Mouse (Mus musculus): ENCODE measurements around the gene Hs3st6. TPM values are rescaled to one million over a fixed set of nuclear protein-coding genes. Genes with fewer than 3 reads are reported as not detected.

Hs3st6 gene
- polyA plus RNA-seq, 1 experiment from 2014 or later = 0.37 TPM

DNA sequence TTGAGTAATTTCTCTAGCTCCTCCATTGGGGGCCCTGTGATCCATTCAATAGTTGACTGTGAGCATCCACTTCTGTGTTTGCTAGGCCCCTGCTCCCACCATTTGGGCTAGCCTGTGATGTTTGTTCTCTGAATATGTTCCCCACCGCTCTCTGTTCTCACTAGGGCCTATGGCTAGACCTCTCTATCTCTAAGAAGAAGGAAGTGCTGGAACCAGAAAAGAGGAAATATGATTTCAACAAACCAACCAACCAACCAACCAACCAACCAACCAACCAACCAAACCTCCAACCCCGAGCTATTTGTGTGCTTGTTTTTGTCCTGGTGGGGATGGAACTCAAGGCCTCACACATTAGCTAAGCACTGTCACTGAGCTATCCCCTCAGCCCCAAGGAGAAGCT, 28.0 kb downstream of the Hs3st6 start:
- Histone ChIP-seq H3K27ac (replicated peaks) (no peak overlapping the region), H3K4me3 (replicated peaks) (no peak overlapping the region)
- WGBS = 96% methylated on average over 2 of the region's 2 CpGs

GRCm38 (mm10) chr17:24792190-24792589, 39.4 kb downstream of the Hs3st6 start:
- no peaks in the 10 kb centered on the region for H3K4me1 ChIP-seq
- H3K4me2 ChIP-seq = no peak overlapping the region
- no peaks in the 10 kb centered on the region for H3K9me3 ChIP-seq (replicated peaks)
- no peaks in the 10 kb centered on the region for H3K36me3 ChIP-seq
- H3K4me3 ChIP-seq (replicated peaks) = no peak overlapping the region
- WGBS = 68% methylated on average over 8 of the region's 8 CpGs
- no peak overlapping the region for H3K27ac ChIP-seq (replicated peaks)
- H3K27me3 ChIP-seq (replicated peaks) = no peaks in the 10 kb centered on the region
- no peak overlapping the region for H3K9ac ChIP-seq (replicated peaks)
- ATAC-seq (ENCODE audit: low FRiP score) = no peak

More for the DNA sequence above, 28.0 kb downstream of the Hs3st6 start:
- Histone ChIP-seq H3K4me2 (no peak overlapping the region), H3K36me3 (no peaks in the 10 kb centered on the region), H3K9me3 (replicated peaks) (no peaks in the 10 kb centered on the region), H3K27me3 (replicated peaks) (no peaks in the 10 kb centered on the region), H3K9ac (replicated peaks) (no peak overlapping the region), H3K4me1 (no peaks in the 10 kb centered on the region)
- ATAC-seq (ENCODE audit: low FRiP score) = no peak

DNA sequence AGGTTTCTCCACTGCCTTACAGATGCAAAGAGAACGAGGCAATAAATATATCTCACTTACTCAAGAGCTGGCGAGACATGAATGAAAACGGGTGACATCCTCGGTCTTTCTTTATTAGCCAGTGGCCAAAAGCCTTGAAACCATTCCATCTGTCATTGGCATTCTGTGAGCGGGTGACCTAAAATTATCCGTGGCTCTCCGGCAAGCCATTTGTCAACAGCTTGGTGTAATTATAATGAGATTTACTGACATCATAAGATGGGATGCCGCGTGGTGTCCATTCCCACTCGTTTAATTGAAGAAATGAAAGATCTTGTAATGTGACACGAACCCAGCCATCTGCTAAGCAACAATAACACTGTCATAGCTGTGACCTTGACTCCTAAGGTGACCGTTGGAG, 42.0 kb downstream of the Hs3st6 start:
- no peaks in the 10 kb centered on the region for H3K4me1 ChIP-seq
- no peaks in the 10 kb centered on the region for H3K36me3 ChIP-seq
- no peak overlapping the region for H3K4me2 ChIP-seq
- no peak overlapping the region for H3K9ac ChIP-seq (replicated peaks)
- H3K27me3 ChIP-seq (replicated peaks) = no peaks in the 10 kb centered on the region
- no peak overlapping the region for H3K4me3 ChIP-seq (replicated peaks)
- 57% methylated on average over 12 of the region's 12 CpGs for WGBS
- H3K9me3 ChIP-seq (replicated peaks) = no peaks in the 10 kb centered on the region
- ATAC-seq (ENCODE audit: low FRiP score) = no peak
- H3K27ac ChIP-seq (replicated peaks) = no peak overlapping the region

GRCm38 (mm10) chr17:24796969-24797368, 44.2 kb downstream of the Hs3st6 start:
- no peak overlapping the region for H3K4me3 ChIP-seq (replicated peaks)
- no peak for ATAC-seq (ENCODE audit: low FRiP score)
- WGBS = 77% methylated on average over 3 of the region's 3 CpGs
- no peaks in the 10 kb centered on the region for H3K27me3 ChIP-seq (replicated peaks)
- no peaks in the 10 kb centered on the region for H3K36me3 ChIP-seq
- H3K27ac ChIP-seq (replicated peaks) = no peak overlapping the region
- H3K4me1 ChIP-seq = no peaks in the 10 kb centered on the region
- H3K9ac ChIP-seq (replicated peaks) = no peak overlapping the region
- no peaks in the 10 kb centered on the region for H3K9me3 ChIP-seq (replicated peaks)
- no peak overlapping the region for H3K4me2 ChIP-seq

DNA sequence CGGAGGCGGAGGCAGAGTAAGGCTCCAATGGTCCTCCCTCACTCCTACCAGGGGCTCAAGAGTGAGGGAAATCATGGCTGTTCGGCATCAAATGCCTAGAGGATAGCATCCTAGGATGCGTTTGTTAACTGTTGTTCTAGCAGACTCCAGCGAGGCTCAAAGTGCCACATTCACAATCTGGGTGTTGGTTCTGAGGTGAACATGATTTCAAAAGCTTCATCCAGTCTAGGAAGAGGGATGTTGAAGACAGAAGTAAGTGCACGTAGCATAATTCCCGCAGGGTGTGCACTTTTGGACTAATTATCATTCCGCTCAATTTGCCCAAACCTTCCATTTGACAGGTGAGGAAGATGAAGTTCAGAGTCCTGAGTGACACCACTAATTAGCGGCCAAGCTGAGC, 45.4 kb downstream of the Hs3st6 start:
- Histone ChIP-seq H3K4me2 (no peak overlapping the region), H3K4me1 (no peaks in the 10 kb centered on the region), H3K4me3 (replicated peaks) (no peak overlapping the region), H3K9me3 (replicated peaks) (no peaks in the 10 kb centered on the region), H3K36me3 (no peaks in the 10 kb centered on the region), H3K9ac (replicated peaks) (no peak overlapping the region), H3K27ac (replicated peaks) (no peak overlapping the region), H3K27me3 (replicated peaks) (peaks cover 5% of the 10 kb centered on the region; the same call in 1 of the 2 replicates)
- WGBS = 60% methylated on average over 9 of the region's 9 CpGs
- no peak for ATAC-seq (ENCODE audit: low FRiP score)

- peaks cover 8% of the 10 kb centered on the region for H3K4me1 ChIP-seq
- H3K9me3 ChIP-seq (replicated peaks) = no peaks in the 10 kb centered on the region
- 93% methylated on average over 4 of the region's 4 CpGs for WGBS
- H3K4me2 ChIP-seq = no peak overlapping the region
- no peak for ATAC-seq (ENCODE audit: low FRiP score)
- no peak overlapping the region for H3K27ac ChIP-seq (replicated peaks)
- no peak overlapping the region for H3K4me3 ChIP-seq (replicated peaks)
- H3K9ac ChIP-seq (replicated peaks) = no peak overlapping the region
- H3K27me3 ChIP-seq (replicated peaks) = peaks cover 18% of the 10 kb centered on the region; the same call in 1 of the 2 replicates
- no peaks in the 10 kb centered on the region for H3K36me3 ChIP-seq
Observed at GRCm38 (mm10) chr17:24799476-24799875, 46.7 kb downstream of the Hs3st6 start.

DNA sequence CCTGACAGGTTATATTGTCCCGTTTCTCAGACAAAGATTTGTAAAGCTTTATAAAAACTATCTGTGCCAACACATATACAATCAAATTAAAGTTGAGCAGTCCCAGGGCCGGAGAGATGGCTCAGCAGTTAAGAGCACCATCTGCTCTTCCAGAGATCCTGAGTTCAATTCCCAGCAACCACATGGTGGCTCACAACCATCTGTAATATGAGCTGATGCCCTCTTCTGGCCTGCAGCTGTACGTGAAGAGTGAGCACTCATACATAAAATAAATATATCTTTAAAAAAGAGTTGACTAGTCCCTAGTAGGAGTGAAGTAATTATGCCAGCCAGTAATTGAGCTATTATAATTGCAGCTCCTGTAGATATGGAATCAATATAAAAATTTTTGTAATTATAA, 47.7 kb downstream of the Hs3st6 start:
- H3K27ac ChIP-seq (replicated peaks) = no peak overlapping the region
- H3K9me3 ChIP-seq (replicated peaks) = no peaks in the 10 kb centered on the region
- no peak overlapping the region for H3K4me3 ChIP-seq (replicated peaks)
- WGBS = 57% methylated on average over 3 of the region's 3 CpGs
- no peak overlapping the region for H3K4me2 ChIP-seq
- no peaks in the 10 kb centered on the region for H3K36me3 ChIP-seq
- no peak overlapping the region for H3K9ac ChIP-seq (replicated peaks)
- peaks cover 27% of the 10 kb centered on the region for H3K27me3 ChIP-seq (replicated peaks)
- no peak for ATAC-seq (ENCODE audit: low FRiP score)
- peaks cover 11% of the 10 kb centered on the region for H3K4me1 ChIP-seq

GRCm38 (mm10) chr17:24803952-24804951, 51.5 kb downstream of the Hs3st6 start, which contains the start of gene Meiob:
Meiob (plus strand) TSS chr17:24804289.
- peak; percentile 70 for ATAC-seq (ENCODE audit: low FRiP score)
- H3K4me2 ChIP-seq = peak within 1 kb of the TSS; percentile 86
- H3K4me3 ChIP-seq (replicated peaks) = peak within 1 kb of the TSS; percentile 58
- no peaks in the 10 kb centered on the region for H3K9me3 ChIP-seq (replicated peaks)
- no peaks in the 10 kb centered on the region for H3K36me3 ChIP-seq
- WGBS = under 1% methylated on average over 71 of the region's 71 CpGs
- peaks cover 11% of the 10 kb centered on the region for H3K4me1 ChIP-seq
- no peak within 1 kb of the TSS for H3K27ac ChIP-seq (replicated peaks)
- peak within 1 kb of the TSS; percentile 60 for H3K9ac ChIP-seq (replicated peaks)
- H3K27me3 ChIP-seq (replicated peaks) = peaks cover 54% of the 10 kb centered on the region

Other genes with a start within 250 kb of the Hs3st6 start
- 83.2 and 89.4 TPM in 2 replicates for gene Traf7, start 225.1 kb upstream of the Hs3st6 start, polyA plus RNA-seq (2015; fragmentation: Nextera tagmentation; extraction: Ambion mirVana)
- 6.1 and 9.1 TPM in 2 replicates for gene Rab26, start 218.8 kb upstream of the Hs3st6 start, polyA plus RNA-seq (2015; fragmentation: Nextera tagmentation; extraction: Ambion mirVana)
- gene Pkd1, start 203.2 kb upstream of the Hs3st6 start, polyA plus RNA-seq (2015; fragmentation: Nextera tagmentation; extraction: Ambion mirVana) = 31.2 and 31.7 TPM in 2 replicates
- gene Tsc2, start 120.4 kb upstream of the Hs3st6 start, polyA plus RNA-seq (2015; fragmentation: Nextera tagmentation; extraction: Ambion mirVana) = 60.6 and 68.8 TPM in 2 replicates
- 8.3 and 10.0 TPM in 2 replicates for gene Nthl1, start 120.3 kb upstream of the Hs3st6 start, polyA plus RNA-seq (2015; fragmentation: Nextera tagmentation; extraction: Ambion mirVana)
- 60.2 and 65.7 TPM in 2 replicates for gene Slc9a3r2, start 102.7 kb upstream of the Hs3st6 start, polyA plus RNA-seq (2015; fragmentation: Nextera tagmentation; extraction: Ambion mirVana)
- 0.42 and 0.51 TPM in 2 replicates for gene Npw, start 94.5 kb upstream of the Hs3st6 start, polyA plus RNA-seq (2015; fragmentation: Nextera tagmentation; extraction: Ambion mirVana)
- 19.2 and 20.5 TPM in 2 replicates for gene Zfp598, start 83.3 kb upstream of the Hs3st6 start, polyA plus RNA-seq (2015; fragmentation: Nextera tagmentation; extraction: Ambion mirVana)
- 214 and 242 TPM in 2 replicates for gene Syngr3, start 63.0 kb upstream of the Hs3st6 start, polyA plus RNA-seq (2015; fragmentation: Nextera tagmentation; extraction: Ambion mirVana)
- gene Gfer, start 56.8 kb upstream of the Hs3st6 start, polyA plus RNA-seq (2015; fragmentation: Nextera tagmentation; extraction: Ambion mirVana) = 36.5 and 37.9 TPM in 2 replicates
- 1.9 and 3.9 TPM in 2 replicates for gene Noxo1, start 56.8 kb upstream of the Hs3st6 start, polyA plus RNA-seq (2015; fragmentation: Nextera tagmentation; extraction: Ambion mirVana)
- gene Tbl3, start 45.3 kb upstream of the Hs3st6 start, polyA plus RNA-seq (2015; fragmentation: Nextera tagmentation; extraction: Ambion mirVana) = 55.6 and 66.5 TPM in 2 replicates
- gene Rnf151, start 34.9 kb upstream of the Hs3st6 start, polyA plus RNA-seq (2015; fragmentation: Nextera tagmentation; extraction: Ambion mirVana) = 0.15 TPM in 1 of 2 replicates, not detected in the other
- 729 and 914 TPM in 2 replicates for gene Rps2, start 34.9 kb upstream of the Hs3st6 start, polyA plus RNA-seq (2015; fragmentation: Nextera tagmentation; extraction: Ambion mirVana)
- 302 and 304 TPM in 2 replicates for gene Ndufb10, start 28.5 kb upstream of the Hs3st6 start, polyA plus RNA-seq (2015; fragmentation: Nextera tagmentation; extraction: Ambion mirVana)
- 0.10 and 0.19 TPM in 2 replicates for gene Rpl3l, start 25.2 kb upstream of the Hs3st6 start, polyA plus RNA-seq (2015; fragmentation: Nextera tagmentation; extraction: Ambion mirVana)
- gene Msrb1, start 16.3 kb upstream of the Hs3st6 start, polyA plus RNA-seq (2015; fragmentation: Nextera tagmentation; extraction: Ambion mirVana) = 23.2 and 24.4 TPM in 2 replicates
- not detected in 2 replicates for gene Meiob, start 51.3 kb downstream of the Hs3st6 start, polyA plus RNA-seq (2015; fragmentation: Nextera tagmentation; extraction: Ambion mirVana)
- 74.7 and 78.9 TPM in 2 replicates for gene Hagh, start 87.2 kb downstream of the Hs3st6 start, polyA plus RNA-seq (2015; fragmentation: Nextera tagmentation; extraction: Ambion mirVana)
- gene Fahd1, start 97.4 kb downstream of the Hs3st6 start, polyA plus RNA-seq (2015; fragmentation: Nextera tagmentation; extraction: Ambion mirVana) = 26.0 and 26.4 TPM in 2 replicates
- gene Igfals, start 113.0 kb downstream of the Hs3st6 start, polyA plus RNA-seq (2015; fragmentation: Nextera tagmentation; extraction: Ambion mirVana) = 0.06 and 0.78 TPM in 2 replicates
- 63.2 and 68.9 TPM in 2 replicates for gene Nubp2, start 133.4 kb downstream of the Hs3st6 start, polyA plus RNA-seq (2015; fragmentation: Nextera tagmentation; extraction: Ambion mirVana)
- 77.6 and 84.2 TPM in 2 replicates for gene Spsb3, start 133.7 kb downstream of the Hs3st6 start, polyA plus RNA-seq (2015; fragmentation: Nextera tagmentation; extraction: Ambion mirVana)
- gene Eme2, start 142.1 kb downstream of the Hs3st6 start, polyA plus RNA-seq (2015; fragmentation: Nextera tagmentation; extraction: Ambion mirVana) = 27.9 and 31.3 TPM in 2 replicates
- gene Mrps34, start 142.1 kb downstream of the Hs3st6 start, polyA plus RNA-seq (2015; fragmentation: Nextera tagmentation; extraction: Ambion mirVana) = 89.0 and 89.5 TPM in 2 replicates
- 92.9 and 105 TPM in 2 replicates for gene Nme3, start 143.5 kb downstream of the Hs3st6 start, polyA plus RNA-seq (2015; fragmentation: Nextera tagmentation; extraction: Ambion mirVana)
- 82.3 and 87.2 TPM in 2 replicates for gene Mapk8ip3, start 184.0 kb downstream of the Hs3st6 start, polyA plus RNA-seq (2015; fragmentation: Nextera tagmentation; extraction: Ambion mirVana)
- gene Jpt2, start 207.7 kb downstream of the Hs3st6 start, polyA plus RNA-seq (2015; fragmentation: Nextera tagmentation; extraction: Ambion mirVana) = 81.4 and 102 TPM in 2 replicates